Mouse (Mus musculus): ENCODE data around the gene Gp1bb. TPM values are rescaled to one million over a fixed set of nuclear protein-coding genes. Genes with fewer than 3 reads are reported as not detected.

Gene Gp1bb
- total and polyA plus RNA-seq, 3 experiments, result 0.14 to 0.35 TPM; not detected in 1

DNA sequence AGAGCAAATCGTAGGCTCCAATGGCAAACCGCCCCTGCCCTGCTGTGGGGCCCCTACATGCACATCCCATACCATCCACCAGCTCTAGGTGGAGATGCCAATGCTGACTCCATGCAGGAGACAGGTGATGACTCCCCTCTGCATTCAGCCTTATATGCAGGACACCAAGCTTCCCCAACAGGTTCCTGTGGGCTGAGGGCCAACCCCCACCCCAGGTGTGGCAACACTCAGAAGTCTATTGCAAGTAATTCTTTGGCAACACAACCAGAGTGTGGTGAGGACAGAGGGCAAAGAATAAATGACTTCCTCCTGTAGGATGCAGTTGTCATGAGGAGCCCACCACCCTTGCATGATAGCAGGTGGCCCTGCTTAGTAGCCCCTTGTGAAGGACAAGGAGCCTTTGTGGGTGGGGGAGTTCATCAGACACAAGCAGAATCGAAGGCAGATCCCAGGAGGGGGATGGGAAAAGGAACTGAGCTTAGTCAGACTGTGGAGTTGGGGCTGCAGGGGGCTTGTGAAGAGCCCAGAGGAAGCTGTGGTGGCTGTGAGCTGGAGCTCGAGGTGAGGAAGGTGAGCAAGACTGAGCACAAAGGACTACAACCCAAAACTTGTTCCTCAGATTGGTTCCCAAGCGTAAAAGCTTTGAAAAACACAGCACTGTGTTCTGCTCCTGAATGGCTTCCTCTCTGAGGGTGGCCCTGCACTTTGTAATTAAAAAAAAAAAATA lies 33.3 kb upstream of the Gp1bb start:
- no peaks in the 10 kb centered on the region for H3K4me1 ChIP-seq (ENCODE audit: control insufficient read depth in 1 of 2, insufficient read depth in 2 of 2, low read length in 2 of 2)
- no peaks in the 10 kb centered on the region for H3K9me3 ChIP-seq (replicated peaks; ENCODE audit: insufficient read depth, low read length)
- no peak for TF ChIP-seq USF1 (IDR thresholded peaks at IDR 0.05; ENCODE audit: low read depth, low read length)
- TF ChIP-seq ZMIZ1 (IDR thresholded peaks at IDR 0.05; ENCODE audit: low read depth, low read length), result no peak
- no peak for TF ChIP-seq POLR2A (IDR thresholded peaks at IDR 0.05; ENCODE audit: control insufficient read depth in 1 of 2, insufficient read depth in 1 of 2, low read depth in 1 of 2, low read length in 2 of 2, poor library complexity in 1 of 2)
- no peak for TF ChIP-seq E2F4 (IDR thresholded peaks at IDR 0.05; ENCODE audit: borderline replicate concordance, low read depth, low read length)
- no peak for TF ChIP-seq TAL1 (IDR thresholded peaks at IDR 0.05; ENCODE audit: low read length)
- TF ChIP-seq UBTF (IDR thresholded peaks at IDR 0.05; ENCODE audit: borderline replicate concordance, insufficient read depth, low read depth, low read length), result no peak
- no peak for TF ChIP-seq USF2 (IDR thresholded peaks at IDR 0.05; ENCODE audit: borderline replicate concordance in 1 of 2, insufficient read depth in 1 of 2, low read depth in 1 of 2, low read length in 2 of 2)
- no peak for TF ChIP-seq RAD21 (IDR thresholded peaks at IDR 0.05; ENCODE audit: low read depth, low read length)
- TF ChIP-seq MAX (IDR thresholded peaks at IDR 0.05; ENCODE audit: low read length), result no peak
- no peak for TF ChIP-seq GABPA (IDR thresholded peaks at IDR 0.05; ENCODE audit: low read depth, low read length)
- TF ChIP-seq ZC3H11A (IDR thresholded peaks at IDR 0.05; ENCODE audit: low read depth, low read length), result no peak
- TF ChIP-seq NELFE (IDR thresholded peaks at IDR 0.05; ENCODE audit: low read depth, low read length), result no peak
- TF ChIP-seq KAT2A (conservative IDR thresholded peaks at IDR 0.05; ENCODE audit: low read depth, low read length), result no peak
- no peak for TF ChIP-seq MAFK (IDR thresholded peaks at IDR 0.05; ENCODE audit: borderline replicate concordance, low read depth, low read length)
- no peak for TF ChIP-seq TCF12 (IDR thresholded peaks at IDR 0.05; ENCODE audit: low read depth, low read length)
- H3K27ac ChIP-seq (ENCODE audit: control insufficient read depth, low read depth, low read length), result no peak overlapping the region
- no peak overlapping the region for H3K4me3 ChIP-seq (ENCODE audit: control insufficient read depth in 1 of 2, insufficient read depth in 1 of 2, low read depth in 2 of 2, low read length in 2 of 2)
- H3K9ac ChIP-seq (ENCODE audit: control insufficient read depth, low read depth, low read length, poor library complexity, severe bottlenecking), result no peak overlapping the region
- H3K79me2 ChIP-seq (ENCODE audit: control insufficient read depth, insufficient read depth, low read length, poor library complexity), result no peaks in the 10 kb centered on the region
- DNase-seq (ENCODE audit: low read depth, low spot score), result no peak
- peaks cover 0 to 2% of the 10 kb centered on the region in 2 experiments; a peak in 2 of 4 replicates for H3K27me3 ChIP-seq (ENCODE audit: control insufficient read depth in 1 of 2, insufficient read depth in 2 of 2, low read length in 2 of 2)
- no peaks in the 10 kb centered on the region for H3K36me3 ChIP-seq (ENCODE audit: control insufficient read depth in 1 of 2, insufficient read depth in 2 of 2, low read length in 2 of 2)

GRCm38 (mm10) chr16:18653290-18654160 lies 31.3 kb upstream of the Gp1bb start:
- Histone ChIP-seq H3K4me1 (ENCODE audit: control insufficient read depth in 1 of 2, insufficient read depth in 2 of 2, low read length in 2 of 2) (no peaks in the 10 kb centered on the region), H3K9ac (ENCODE audit: control insufficient read depth, low read depth, low read length, poor library complexity, severe bottlenecking) (no peak overlapping the region), H3K79me2 (ENCODE audit: control insufficient read depth, insufficient read depth, low read length, poor library complexity) (no peaks in the 10 kb centered on the region), H3K36me3 (ENCODE audit: control insufficient read depth in 1 of 2, insufficient read depth in 2 of 2, low read length in 2 of 2) (no peaks in the 10 kb centered on the region), H3K27me3 (ENCODE audit: control insufficient read depth in 1 of 2, insufficient read depth in 2 of 2, low read length in 2 of 2) (peaks cover 0 to 3% of the 10 kb centered on the region in 2 experiments; a peak in 2 of 4 replicates), H3K27ac (ENCODE audit: control insufficient read depth, low read depth, low read length) (no peak overlapping the region), H3K4me3 (ENCODE audit: control insufficient read depth in 1 of 2, insufficient read depth in 1 of 2, low read depth in 2 of 2, low read length in 2 of 2) (no peak overlapping the region), H3K9me3 (replicated peaks; ENCODE audit: insufficient read depth, low read length) (no peaks in the 10 kb centered on the region)
- TF ChIP-seq MEF2A (IDR thresholded peaks at IDR 0.05; ENCODE audit: extremely low read depth, insufficient replicate concordance, low read depth, low read length, poor library complexity, severe bottlenecking), result no peak
- TF ChIP-seq MXI1 (IDR thresholded peaks at IDR 0.05; ENCODE audit: low read depth, low read length), result no peak
- TF ChIP-seq USF1 (IDR thresholded peaks at IDR 0.05; ENCODE audit: low read depth, low read length), result no peak
- TF ChIP-seq CHD2 (IDR thresholded peaks at IDR 0.05; ENCODE audit: low read length), result no peak
- no peak for TF ChIP-seq MAZ (IDR thresholded peaks at IDR 0.05; ENCODE audit: low read depth, low read length)
- 0 out of 2 replicates have a peak, but pooled peaks have one; percentile 13 for TF ChIP-seq SMC3 (IDR thresholded peaks at IDR 0.05; ENCODE audit: low read depth, low read length)
- TF ChIP-seq KAT2A (conservative IDR thresholded peaks at IDR 0.05; ENCODE audit: low read depth, low read length), result no peak
- no peak for TF ChIP-seq SIN3A (IDR thresholded peaks at IDR 0.05; ENCODE audit: low read length)
- no peak for TF ChIP-seq ZC3H11A (IDR thresholded peaks at IDR 0.05; ENCODE audit: low read depth, low read length)
- peak in 1 of 3 experiments; percentile 21; a peak in 1 of 6 replicates for TF ChIP-seq CTCF (IDR thresholded peaks at IDR 0.05 in 2 of 3, conservative IDR thresholded peaks at IDR 0.05 in 1 of 3; ENCODE audit: control insufficient read depth in 1 of 3, insufficient read depth in 1 of 3, low read depth in 2 of 3, low read length in 3 of 3, poor library complexity in 1 of 3, severe bottlenecking in 1 of 3)
- TF ChIP-seq ZKSCAN1 (IDR thresholded peaks at IDR 0.05; ENCODE audit: low read depth, low read length), result no peak
- no peak for TF ChIP-seq ZMIZ1 (IDR thresholded peaks at IDR 0.05; ENCODE audit: low read depth, low read length)
- TF ChIP-seq POLR2AphosphoS5 (IDR thresholded peaks at IDR 0.05; ENCODE audit: borderline replicate concordance, low read depth, low read length), result no peak
- no peak for DNase-seq (ENCODE audit: low read depth, low spot score)
